Mouse (Mus musculus) layer of hippocampus, adult 8-10 months (tissue): ENCODE measurements at regions not wholly inside any gene's neighbourhood (a gene's known extent, or its start where the extent isn't known, plus 50 kb on each side); places are given as distances from the start of the nearest gene placed in this dataset.
A peak's percentile ranks its signal among the peaks of the same experiment; 100 is the strongest.

Experiments used
- DNase-seq, 2 experiments: peaks; one replicate each; pipeline ENCODE4 v3.0.0; 2022; ENCODE audit warnings: low spot score in 2 of 2

DNA sequence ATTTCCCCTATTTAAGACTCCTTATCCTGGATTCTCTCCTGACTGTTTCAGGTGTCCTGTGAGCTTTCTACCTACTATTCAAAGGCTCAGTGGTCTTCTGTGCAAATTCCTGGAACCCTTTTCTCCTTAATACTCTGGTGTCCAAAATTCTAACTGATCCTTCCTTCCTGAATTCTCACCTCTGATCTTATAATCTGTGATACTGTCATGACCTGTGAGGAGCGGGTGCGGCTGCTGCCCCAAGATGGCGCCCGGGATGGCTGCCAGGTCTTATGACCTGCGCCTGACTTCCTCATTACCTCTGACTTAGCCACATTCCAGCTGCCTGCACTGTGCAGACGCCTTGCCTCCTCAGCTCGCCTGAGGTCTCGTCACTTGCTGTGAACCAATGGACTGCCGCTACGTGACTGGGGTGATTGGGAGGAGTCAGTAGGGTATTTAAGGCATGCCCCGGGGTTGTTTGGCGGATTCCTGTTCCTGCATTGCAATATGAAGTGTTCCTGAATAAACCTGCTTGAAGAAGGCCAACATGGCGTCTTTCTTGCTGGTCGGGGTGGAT, 131.2 kb downstream of the Ptbp2 start:
- DNase-seq, result no peak

DNA sequence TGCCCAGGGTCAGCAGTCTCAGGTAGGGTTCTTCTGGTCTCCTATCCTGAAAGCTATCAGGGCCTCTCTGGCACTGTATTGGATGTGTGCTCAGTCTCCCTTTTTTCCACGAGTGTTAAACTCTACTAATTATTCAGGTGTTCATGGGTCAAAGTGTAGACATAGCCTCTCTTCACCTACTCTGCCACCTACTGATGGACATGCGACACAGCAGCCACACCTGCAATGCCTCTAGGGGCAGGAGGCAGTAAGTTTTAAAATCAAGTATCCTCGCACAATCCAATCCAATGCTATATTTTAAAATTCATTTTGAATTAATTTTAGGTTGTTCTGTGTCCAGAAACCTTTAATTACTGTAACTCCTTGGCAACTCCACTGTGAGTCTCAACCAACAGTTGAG, 145.6 kb downstream of the Ptbp2 start:
- DNase-seq, result no peak

DNA sequence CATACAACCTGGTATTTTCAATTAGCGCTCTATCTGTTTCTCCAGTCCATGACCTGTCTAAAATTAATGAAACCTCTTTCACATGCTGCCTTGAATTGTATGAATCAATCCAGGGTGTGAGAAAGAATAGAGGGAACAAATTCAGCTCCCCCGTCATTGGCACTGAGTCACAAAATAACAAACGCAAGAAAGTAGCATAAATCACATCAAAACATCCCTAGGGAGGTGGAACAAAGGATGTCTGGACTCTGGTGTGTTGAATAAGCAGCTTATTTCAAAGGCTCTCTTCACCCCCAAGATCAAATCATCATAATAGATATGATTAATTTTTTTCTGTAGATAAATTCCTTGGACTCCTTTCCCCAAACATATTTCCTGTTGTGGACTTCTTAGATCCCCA, 148.6 kb downstream of the Ptbp2 start:
- no peak for DNase-seq

DNA sequence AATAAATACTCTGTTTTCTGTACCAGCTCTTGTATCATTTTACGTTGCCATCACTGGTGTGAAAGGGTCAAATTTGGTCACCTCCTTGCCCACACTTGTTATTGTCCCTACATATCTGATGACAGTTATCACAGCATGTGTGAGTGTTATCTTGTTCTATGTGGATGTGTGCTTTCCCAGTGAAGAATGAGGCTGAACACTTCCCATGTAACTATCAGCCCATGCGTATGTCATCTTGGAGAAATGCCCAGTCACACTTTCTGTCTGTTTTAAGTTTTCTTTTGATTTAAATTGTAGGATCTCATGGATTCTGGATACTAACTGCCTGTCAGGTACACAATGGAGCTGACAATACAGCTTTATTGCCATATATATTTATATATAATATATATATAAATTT, 150.8 kb downstream of the Ptbp2 start:
- no peak for DNase-seq

DNA sequence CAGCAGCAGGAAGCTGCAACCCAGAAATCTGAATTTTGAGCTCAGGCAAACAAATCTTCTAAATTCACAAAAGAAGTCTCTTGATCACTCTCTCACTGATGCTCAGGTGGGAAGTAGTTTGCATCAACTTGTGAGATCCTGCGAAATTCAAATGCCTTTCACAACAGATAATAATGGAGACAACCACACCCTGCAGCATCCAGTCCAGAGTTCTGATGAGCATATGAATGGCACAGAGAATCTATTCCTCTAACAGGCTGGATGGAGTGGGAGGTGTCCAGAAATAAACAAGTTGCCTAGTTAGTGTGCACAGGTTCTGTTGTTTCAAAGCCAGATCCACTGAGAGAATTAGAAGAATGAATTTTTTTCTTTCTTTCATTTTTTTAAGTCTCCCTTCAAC, 178.2 kb downstream of the Ptbp2 start:
- no peak for DNase-seq

DNA sequence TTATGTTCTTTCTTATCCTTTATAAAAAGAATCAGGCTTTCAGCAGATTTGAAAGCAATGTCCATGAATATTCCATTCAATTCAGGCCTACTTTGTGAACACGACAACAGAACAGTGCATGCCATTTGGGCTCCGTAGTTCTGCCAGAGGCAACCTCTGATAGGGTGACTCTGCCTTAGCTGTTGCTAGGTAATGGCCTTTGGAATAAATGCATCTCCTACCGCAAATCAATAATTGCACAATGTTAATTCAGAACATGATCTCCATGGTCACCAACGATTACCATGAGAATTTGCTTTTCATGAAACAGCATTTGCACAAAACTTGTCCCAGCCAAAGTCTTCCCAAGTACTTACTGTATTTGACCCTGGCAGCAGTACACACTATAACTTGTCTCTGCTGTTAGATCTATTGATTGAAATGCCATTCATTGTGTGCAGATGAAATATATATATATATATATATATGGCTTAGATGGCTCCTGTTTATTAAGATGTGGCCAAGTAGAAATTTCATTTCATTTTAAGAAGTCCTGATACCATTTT, 195.3 kb downstream of the Ptbp2 start:
- DNase-seq, result no peak

DNA sequence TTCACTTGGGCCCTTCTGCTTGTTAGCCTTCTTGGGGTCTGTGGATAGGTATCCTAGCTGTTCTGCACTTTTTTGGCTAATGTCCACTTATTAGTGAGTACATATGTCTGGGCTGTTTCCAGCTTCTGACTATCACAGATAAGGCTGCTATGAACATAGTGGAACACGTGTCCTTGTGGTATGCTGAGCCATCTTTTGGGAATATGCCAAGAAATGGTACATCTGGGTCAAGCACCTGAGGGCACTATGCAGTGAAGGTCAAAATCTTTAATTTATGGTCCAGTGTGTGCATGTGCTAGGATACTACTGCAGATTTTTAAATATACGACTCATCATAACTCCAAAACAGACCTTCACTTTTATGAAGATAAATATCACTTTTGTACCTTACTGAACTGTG, 196.3 kb downstream of the Ptbp2 start:
- DNase-seq, result no peak

DNA sequence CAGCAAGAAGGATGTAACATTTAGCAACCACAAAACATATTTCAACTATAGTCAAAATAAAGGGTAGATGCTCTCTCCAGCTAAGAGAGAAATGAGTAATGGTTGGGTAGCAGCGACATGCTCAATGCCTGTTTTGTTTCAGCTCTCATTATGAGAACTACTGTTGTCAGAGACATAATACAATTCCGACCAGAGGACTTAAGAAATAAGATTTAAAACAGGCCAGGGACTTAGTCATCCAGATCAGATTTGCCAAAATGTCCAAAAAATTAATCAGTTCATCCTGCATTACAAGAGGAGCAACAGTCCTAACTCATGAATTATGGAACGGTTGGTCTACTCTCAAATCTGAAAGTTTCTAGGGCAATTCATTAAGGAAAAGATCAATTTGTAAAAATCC, 208.8 kb downstream of the Ptbp2 start:
- no peak for DNase-seq

DNA sequence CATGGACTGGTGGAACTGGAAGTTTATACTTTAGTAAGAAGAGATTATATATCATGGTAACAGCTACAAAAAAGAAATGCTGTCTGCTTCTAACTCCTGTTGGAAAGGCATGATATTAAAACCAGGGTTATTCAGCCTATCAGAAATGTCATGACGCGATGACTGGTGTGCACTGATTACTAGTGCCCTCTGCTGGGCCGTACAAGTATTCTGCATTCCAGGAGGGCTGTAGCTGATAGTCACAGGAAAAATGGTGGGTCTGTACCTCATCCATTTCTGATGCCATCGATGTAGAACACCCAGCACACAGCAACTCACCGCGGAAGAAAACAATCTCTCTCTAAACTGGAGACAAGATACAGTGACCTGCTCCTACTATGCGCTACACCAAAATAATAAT, 246.4 kb downstream of the Ptbp2 start:
- no peak for DNase-seq

DNA sequence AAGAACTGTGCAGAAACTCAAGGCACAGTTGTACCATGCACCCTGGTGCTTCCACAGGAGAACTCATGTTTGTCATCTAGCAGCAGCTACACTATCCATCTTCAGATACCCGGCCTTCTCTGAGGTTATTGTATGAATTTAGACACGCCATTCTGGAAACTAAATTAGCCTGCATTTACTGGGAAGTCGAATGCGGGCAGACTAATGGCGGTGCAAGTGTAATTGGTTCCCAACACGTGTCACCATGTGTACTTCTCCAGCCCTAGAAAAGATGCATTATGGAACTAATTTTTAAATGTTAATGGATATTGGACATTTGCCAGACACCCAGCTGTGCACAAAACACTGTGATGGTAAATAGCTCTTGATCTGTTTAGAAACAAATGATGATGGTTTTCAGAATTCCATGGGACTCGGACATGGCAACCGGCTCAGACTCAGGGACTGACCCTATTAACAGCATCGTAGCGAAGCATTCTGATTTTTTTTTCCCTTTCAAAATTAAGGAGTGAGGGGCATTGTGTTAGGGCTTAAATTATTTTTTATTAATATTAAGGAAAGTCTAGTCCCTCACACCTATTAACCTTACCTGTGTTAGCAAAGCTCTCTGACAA, 259.6 kb downstream of the Ptbp2 start:
- no peak for DNase-seq

DNA sequence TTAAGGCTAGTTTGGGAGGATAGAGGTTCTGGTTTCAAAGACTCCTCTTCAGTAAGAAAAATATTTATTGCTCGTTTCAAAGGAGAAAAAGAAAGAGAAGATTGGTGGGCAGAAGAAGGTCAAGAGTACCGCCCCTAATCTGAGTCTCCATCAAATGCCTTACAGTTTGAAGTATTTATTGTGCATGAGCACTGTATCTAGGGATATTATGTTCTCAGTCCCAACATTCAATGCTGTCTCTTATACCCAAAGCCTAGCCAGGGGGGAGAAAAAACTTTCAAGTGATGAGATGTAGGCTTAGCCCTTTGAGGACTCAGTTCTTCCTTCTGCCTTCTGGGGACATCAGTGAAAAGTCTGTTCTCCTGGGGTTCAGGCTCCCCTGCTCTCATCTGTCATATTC, 271.7 kb downstream of the Ptbp2 start:
- DNase-seq, result no peak

DNA sequence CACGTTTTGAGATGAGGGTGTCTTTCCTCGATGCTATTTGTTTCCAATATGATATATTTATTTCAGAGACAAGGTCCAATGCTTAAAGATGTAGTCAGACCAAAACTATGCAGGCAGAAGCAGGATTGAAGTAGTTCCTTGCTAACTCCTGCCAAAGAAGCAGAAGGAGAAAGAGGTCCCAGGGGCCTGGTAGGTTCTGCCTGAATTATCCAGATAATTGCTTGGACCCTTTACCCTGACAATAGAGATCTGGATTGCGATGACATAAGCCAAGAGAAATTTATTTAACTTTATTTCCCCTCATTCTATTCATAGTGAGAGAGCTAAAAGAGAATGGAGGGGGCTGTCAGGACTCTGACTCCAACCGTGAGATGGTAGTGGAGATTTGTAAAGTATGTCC, 275.1 kb downstream of the Ptbp2 start:
- no peak for DNase-seq

DNA sequence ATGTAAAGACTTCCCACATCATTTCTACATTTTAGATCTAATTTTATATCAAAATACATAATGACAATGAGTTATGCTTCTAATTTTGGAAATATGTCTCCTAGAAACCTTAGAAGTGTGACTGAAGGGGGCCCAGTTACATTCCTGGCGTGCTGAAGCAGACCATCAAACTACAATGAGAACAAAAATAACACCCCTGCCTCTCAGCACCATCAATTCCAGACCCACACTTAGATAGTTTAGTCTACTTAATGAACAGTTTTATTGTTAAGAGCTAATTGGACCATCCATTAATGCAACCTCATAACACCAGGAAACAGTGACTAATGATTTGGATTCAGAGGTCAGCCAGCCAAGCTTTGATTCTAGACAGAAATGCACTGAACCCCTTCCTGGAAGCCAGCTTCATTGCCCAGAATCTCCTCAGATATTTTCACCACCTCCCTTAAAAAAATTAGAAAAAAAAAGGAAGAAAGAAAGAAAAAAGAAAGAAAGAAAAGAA, 280.7 kb downstream of the Ptbp2 start:
- no peak for DNase-seq

DNA sequence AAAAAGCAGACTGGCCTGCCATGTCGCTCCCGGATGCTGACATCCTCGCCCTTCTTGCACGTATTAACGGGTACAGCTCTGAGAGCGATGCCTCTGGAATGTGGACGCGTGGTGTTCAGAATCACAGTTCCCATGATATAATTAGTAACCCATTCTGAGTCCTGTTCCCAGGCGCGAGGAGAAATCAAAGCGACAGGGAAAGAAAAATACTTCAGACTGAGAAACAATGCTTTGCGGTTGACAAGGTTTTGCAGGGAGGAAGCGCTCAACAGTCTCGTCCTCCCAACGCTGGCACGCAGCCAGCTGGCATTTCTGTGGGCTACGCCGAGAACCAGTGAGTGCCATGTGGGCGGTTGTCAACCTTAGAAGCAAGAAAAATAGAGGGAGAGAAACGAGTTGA, 285.6 kb downstream of the Ptbp2 start:
- peak; percentile 68 to 75 for DNase-seq

DNA sequence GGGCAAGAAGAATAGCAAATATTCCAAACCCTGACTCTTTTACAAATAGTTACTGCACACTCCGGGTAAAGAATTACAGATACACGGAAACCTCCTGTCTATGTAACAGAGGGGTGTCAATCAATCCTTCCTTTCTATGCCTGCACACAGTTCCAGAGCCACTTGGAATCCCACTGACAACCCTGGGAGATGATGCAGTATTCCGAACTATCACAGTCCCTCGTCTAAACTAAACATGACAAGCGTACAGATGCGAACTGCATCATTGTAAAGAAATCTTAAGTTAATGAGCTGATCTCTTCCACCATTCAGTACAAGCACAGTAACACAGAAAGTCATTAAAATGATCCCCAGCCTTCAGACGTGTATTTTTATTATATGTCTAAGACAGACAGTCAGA, 286.4 kb downstream of the Ptbp2 start:
- DNase-seq, result no peak

DNA sequence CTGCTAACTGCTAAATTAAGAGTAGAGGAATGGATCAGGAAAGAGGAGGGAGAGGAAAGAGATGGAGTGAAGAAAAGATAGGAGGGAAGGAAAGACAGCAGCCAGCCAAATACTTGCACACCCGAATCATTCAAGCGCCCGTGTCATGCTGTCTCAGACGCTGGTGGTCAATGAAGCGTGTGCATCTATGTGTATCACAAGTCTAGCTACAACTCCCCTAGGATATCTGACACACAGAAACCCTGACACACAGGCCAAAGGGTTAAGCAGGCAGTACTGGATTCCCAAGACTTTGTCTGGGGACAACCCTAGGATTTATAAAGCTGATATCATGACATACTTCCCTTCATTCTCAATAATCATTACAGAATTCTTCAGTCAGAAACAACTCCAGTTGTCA, 289.7 kb downstream of the Ptbp2 start:
- no peak for DNase-seq

DNA sequence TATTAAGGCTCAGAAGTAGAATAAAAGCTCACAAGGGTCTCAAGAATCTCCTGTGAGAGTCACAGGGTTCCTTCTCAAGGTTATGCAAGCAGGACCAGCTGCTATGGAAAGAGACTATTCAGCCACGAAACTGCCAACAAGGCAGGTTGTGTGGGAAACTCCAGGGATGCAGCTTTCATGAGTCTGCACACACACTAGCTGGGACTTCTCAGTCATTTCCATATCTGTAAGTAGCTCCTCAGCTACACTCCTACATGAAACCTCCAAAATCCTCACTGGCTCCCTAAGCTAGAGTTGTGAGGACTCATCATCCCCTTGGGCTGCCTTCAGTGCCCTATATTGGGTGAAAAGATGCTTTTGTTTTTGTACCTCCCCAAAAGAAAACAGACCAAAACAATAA, 291.6 kb downstream of the Ptbp2 start:
- DNase-seq, result no peak

DNA sequence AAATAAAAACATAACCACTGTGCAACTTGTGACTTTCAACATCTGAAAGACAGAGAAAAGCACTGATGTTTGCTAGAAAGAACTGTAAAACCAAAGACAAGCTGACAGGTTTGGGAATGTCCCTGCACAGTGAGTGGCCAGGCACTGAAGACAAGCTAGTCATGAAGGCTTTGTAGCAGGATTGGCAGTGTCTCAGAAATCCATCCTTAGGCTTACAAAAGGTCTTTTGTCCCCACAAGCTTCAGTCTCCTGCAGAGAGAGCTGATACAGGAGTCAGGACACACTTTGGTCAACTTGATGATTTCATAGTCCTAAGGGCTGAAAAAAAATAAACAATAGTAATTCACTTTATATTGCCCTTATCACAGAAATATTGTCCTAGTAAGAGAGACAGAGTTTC, 294.9 kb downstream of the Ptbp2 start:
- no peak for DNase-seq
